Mouse (Mus musculus) hindbrain, embryonic 12.5 days (tissue): ENCODE measurements around the gene Piwil1. TPM values are rescaled to one million over a fixed set of nuclear protein-coding genes. Genes with fewer than 3 reads are reported as not detected.
"Not testable (repeated sequence)": the region's sequence is repeated elsewhere in the genome, so short reads cannot be mapped to it uniquely, and the experiment has no call there.

Source experiments
- ATAC-seq: fragments of 200-750 bp; cut with Nextera tagmentation; 2 replicates; pipeline ENCODE4 v1.8.0; 2017; ENCODE audit warnings: moderate TSS enrichment; ENCODE audit not compliant: low FRiP score
- H3K27ac ChIP-seq: fragments of 300-500 bp; sonication (generic); 2 replicates; pipeline ENCODE4 v1.5.1; 2016; ENCODE audit warnings: mild to moderate bottlenecking
- H3K27me3 ChIP-seq: fragments of 300-500 bp; sonication (generic); 2 replicates; pipeline ENCODE4 v1.6.1; 2016; ENCODE audit warnings: mild to moderate bottlenecking
- H3K36me3 ChIP-seq: fragments of 300-500 bp; sonication (generic); 2 replicates; pipeline ENCODE4 v1.6.1; 2016; ENCODE audit warnings: mild to moderate bottlenecking
- H3K4me1 ChIP-seq: fragments of 300-500 bp; sonication (generic); 2 replicates; pipeline ENCODE4 v1.6.1; 2016
- H3K4me2 ChIP-seq: fragments of 300-500 bp; sonication (generic); replicated peaks from 2 replicates; pipeline ENCODE4 v1.6.1; 2016; ENCODE audit warnings: mild to moderate bottlenecking
- H3K4me3 ChIP-seq: fragments of 300-500 bp; sonication (generic); 2 replicates; pipeline ENCODE4 v1.5.1; 2016; ENCODE audit warnings: mild to moderate bottlenecking
- H3K9ac ChIP-seq: fragments of 300-500 bp; sonication (generic); 2 replicates; pipeline ENCODE4 v1.6.1; 2016; ENCODE audit warnings: mild to moderate bottlenecking, moderate library complexity
- H3K9me3 ChIP-seq: fragments of 300-500 bp; sonication (generic); replicated peaks from 2 replicates; pipeline ENCODE4 v1.6.1; 2016; ENCODE audit warnings: mild to moderate bottlenecking
- WGBS: fragments of 180-500 bp; shearing (Covaris S2); methylation state at CpG from one replicate; pipeline ENCODE4 v1.1.7; 2016; 5-methylcytosine and 5-hydroxymethylcytosine counted together
- polyA plus RNA-seq: library from polyadenylated mRNA; unstranded; fragments of >200 nt; fragmentation: Nextera tagmentation; extraction: Ambion mirVana; gene quantifications from 2 replicates; pipeline ENCODE4 v1.2.1, GENCODE M21; 2016

The Piwil1 gene
- polyA plus RNA-seq, 1 experiment from 2014 or later = 0.15 TPM

- no peak overlapping the region for H3K4me2 ChIP-seq
- WGBS = 72% methylated on average over 16 of the region's 16 CpGs
- H3K27ac ChIP-seq = no peak overlapping the region
- no peak overlapping the region for H3K4me3 ChIP-seq
- no peaks in the 10 kb centered on the region; the same call in 1 of the 2 replicates for H3K9me3 ChIP-seq
- no peaks in the 10 kb centered on the region for H3K4me1 ChIP-seq
- H3K9ac ChIP-seq = no peak overlapping the region
- no peaks in the 10 kb centered on the region for H3K36me3 ChIP-seq
- no peaks in the 10 kb centered on the region for H3K27me3 ChIP-seq
- no peak for ATAC-seq
Measured at GRCm38 (mm10) chr5:128715171-128715570, 12.8 kb downstream of the Piwil1 start.

GRCm38 (mm10) chr5:128720461-128720860 is 18.1 kb downstream of the Piwil1 start:
- not testable (repeated sequence) for H3K9ac ChIP-seq, H3K36me3 ChIP-seq, H3K4me3 ChIP-seq, H3K4me2 ChIP-seq, H3K27me3 ChIP-seq, H3K9me3 ChIP-seq, ATAC-seq, H3K4me1 ChIP-seq, H3K27ac ChIP-seq
- 89% methylated on average over 11 of the region's 11 CpGs for WGBS

GRCm38 (mm10) chr5:128729341-128729740 is 27.0 kb downstream of the Piwil1 start:
- ATAC-seq = no peak
- H3K4me1 ChIP-seq = 0 out of 2 replicates have a peak, but pooled peaks cover 3% of the 10 kb centered on the region
- H3K4me2 ChIP-seq = no peak overlapping the region
- H3K27me3 ChIP-seq = 0 out of 2 replicates have a peak, but pooled peaks cover 4% of the 10 kb centered on the region
- no peak overlapping the region for H3K27ac ChIP-seq
- no peak overlapping the region for H3K4me3 ChIP-seq
- no peak overlapping the region for H3K9ac ChIP-seq
- WGBS = 83% methylated on average over 5 of the region's 5 CpGs
- no peaks in the 10 kb centered on the region for H3K9me3 ChIP-seq
- no peaks in the 10 kb centered on the region for H3K36me3 ChIP-seq

- Histone ChIP-seq H3K4me2 (no peak overlapping the region), H3K36me3 (no peaks in the 10 kb centered on the region), H3K9ac (no peak overlapping the region), H3K27me3 (0 out of 2 replicates have a peak, but pooled peaks cover 8% of the 10 kb centered on the region), H3K27ac (no peak overlapping the region), H3K9me3 (no peaks in the 10 kb centered on the region), H3K4me3 (no peak overlapping the region), H3K4me1 (0 out of 2 replicates have a peak, but pooled peaks cover 3% of the 10 kb centered on the region)
- WGBS = 42% methylated on average over 5 of the region's 5 CpGs
- no peak for ATAC-seq
Measured at GRCm38 (mm10) chr5:128730634-128731033, 28.3 kb downstream of the Piwil1 start.

GRCm38 (mm10) chr5:128732416-128733014 is 30.2 kb downstream of the Piwil1 start:
- Histone ChIP-seq H3K9ac (no peak overlapping the region), H3K36me3 (no peaks in the 10 kb centered on the region), H3K4me1 (0 out of 2 replicates have a peak, but pooled peaks cover 3% of the 10 kb centered on the region), H3K27me3 (peaks cover 11% of the 10 kb centered on the region; the same call in 1 of the 2 replicates), H3K4me3 (no peak overlapping the region), H3K27ac (no peak overlapping the region), H3K4me2 (no peak overlapping the region), H3K9me3 (no peaks in the 10 kb centered on the region)
- no peak for ATAC-seq
- WGBS = 73% methylated on average over 11 of the region's 11 CpGs

- WGBS = 6% methylated on average over 6 of the region's 6 CpGs
- H3K36me3 ChIP-seq = no peaks in the 10 kb centered on the region
- 0 out of 2 replicates have a peak, but pooled peaks cover 3% of the 10 kb centered on the region for H3K4me1 ChIP-seq
- no peak overlapping the region for H3K27ac ChIP-seq
- no peaks in the 10 kb centered on the region for H3K9me3 ChIP-seq
- H3K4me2 ChIP-seq = no peak overlapping the region
- ATAC-seq = no peak
- H3K4me3 ChIP-seq = no peak overlapping the region
- H3K27me3 ChIP-seq = peaks cover 11% of the 10 kb centered on the region
- H3K9ac ChIP-seq = no peak overlapping the region
Measured at GRCm38 (mm10) chr5:128733955-128734354, 31.6 kb downstream of the Piwil1 start.

GRCm38 (mm10) chr5:128735921-128736320 is 33.6 kb downstream of the Piwil1 start:
- Histone ChIP-seq H3K4me3 (no peak overlapping the region), H3K27ac (no peak overlapping the region), H3K27me3 (peaks cover 9% of the 10 kb centered on the region), H3K9ac (no peak overlapping the region), H3K4me1 (peaks cover 12% of the 10 kb centered on the region), H3K4me2 (no peak overlapping the region), H3K9me3 (no peaks in the 10 kb centered on the region), H3K36me3 (no peaks in the 10 kb centered on the region)
- no peak for ATAC-seq
- 76% methylated on average over 22 of the region's 22 CpGs for WGBS

- Histone ChIP-seq H3K36me3 (no peaks in the 10 kb centered on the region), H3K27ac (no peak overlapping the region), H3K27me3 (peaks cover 7% of the 10 kb centered on the region), H3K9ac (no peak overlapping the region), H3K4me2 (peak overlapping the region; percentile 38), H3K9me3 (no peaks in the 10 kb centered on the region), H3K4me3 (no peak overlapping the region), H3K4me1 (peaks cover 11% of the 10 kb centered on the region)
- WGBS = 18% methylated on average over 15 of the region's 17 CpGs
- ATAC-seq = peak; percentile 76
Measured at GRCm38 (mm10) chr5:128739168-128739837, 37.0 kb downstream of the Piwil1 start.

- Histone ChIP-seq H3K4me1 (peaks cover 11% of the 10 kb centered on the region), H3K36me3 (no peaks in the 10 kb centered on the region), H3K9ac (no peak overlapping the region), H3K9me3 (no peaks in the 10 kb centered on the region), H3K4me2 (peak overlapping the region; percentile 38), H3K4me3 (no peak overlapping the region), H3K27ac (no peak overlapping the region), H3K27me3 (peaks cover 7% of the 10 kb centered on the region)
- 27% methylated on average over 8 of the region's 8 CpGs for whole genome bisulfite sequencing
- peak; percentile 23; the same call in 1 of the 2 replicates for ATAC-seq
Measured at GRCm38 (mm10) chr5:128739838-128740171, 37.5 kb downstream of the Piwil1 start.

GRCm38 (mm10) chr5:128744351-128744750 is 42.0 kb downstream of the Piwil1 start:
- Histone ChIP-seq H3K4me2 (no peak overlapping the region), H3K36me3 (no peaks in the 10 kb centered on the region), H3K27me3 (no peaks in the 10 kb centered on the region; the same call in 1 of the 2 replicates), H3K27ac (no peak overlapping the region), H3K9me3 (no peaks in the 10 kb centered on the region), H3K4me3 (no peak overlapping the region), H3K9ac (no peak overlapping the region), H3K4me1 (peaks cover 12% of the 10 kb centered on the region)
- ATAC-seq = no peak
- 90% methylated on average over 6 of the region's 6 CpGs for WGBS

GRCm38 (mm10) chr5:128745206-128745605 is 42.9 kb downstream of the Piwil1 start:
- Histone ChIP-seq H3K4me2 (no peak overlapping the region), H3K4me1 (peaks cover 4% of the 10 kb centered on the region), H3K9me3 (no peaks in the 10 kb centered on the region), H3K4me3 (no peak overlapping the region), H3K27ac (no peak overlapping the region), H3K9ac (0 out of 2 replicates have a peak overlapping the region, but pooled peaks have one; percentile 23), H3K36me3 (no peaks in the 10 kb centered on the region), H3K27me3 (no peaks in the 10 kb centered on the region)
- ATAC-seq = no peak
- 79% methylated on average over 9 of the region's 9 CpGs for WGBS

GRCm38 (mm10) chr5:128746261-128746660 is 43.9 kb downstream of the Piwil1 start:
- Histone ChIP-seq H3K27ac (no peak overlapping the region), H3K4me2 (no peak overlapping the region), H3K4me1 (peaks cover 4% of the 10 kb centered on the region), H3K9me3 (no peaks in the 10 kb centered on the region), H3K4me3 (no peak overlapping the region), H3K27me3 (no peaks in the 10 kb centered on the region), H3K9ac (no peak overlapping the region), H3K36me3 (no peaks in the 10 kb centered on the region)
- WGBS = 85% methylated on average over 8 of the region's 8 CpGs
- no peak for ATAC-seq

- Histone ChIP-seq H3K4me3 (no peak overlapping the region), H3K4me2 (no peak overlapping the region), H3K27me3 (no peaks in the 10 kb centered on the region), H3K27ac (no peak overlapping the region), H3K9me3 (no peaks in the 10 kb centered on the region; the same call in 1 of the 2 replicates), H3K4me1 (peaks cover 5% of the 10 kb centered on the region), H3K36me3 (no peaks in the 10 kb centered on the region), H3K9ac (no peak overlapping the region)
- no peak for ATAC-seq
- 42% methylated on average over 8 of the region's 8 CpGs for WGBS
Measured at GRCm38 (mm10) chr5:128761118-128761517, 58.8 kb downstream of the Piwil1 start.
